Mouse (Mus musculus) cerebellum, adult 2 months (tissue): ENCODE measurements around the gene Osgin1. TPM values are rescaled to one million over a fixed set of nuclear protein-coding genes. Genes with fewer than 3 reads are reported as not detected.

Experiments used
- DNase-seq, 2 experiments: peaks; one replicate each; pipeline ENCODE4 v3.0.0; 2021
- H3K27ac ChIP-seq: fragments of 200-500 bp; 2 replicates; pipeline ENCODE4 v1.5.1; 2012; ENCODE audit warnings: low read length, control low read depth, inconsistent platforms; ENCODE audit not compliant: insufficient read depth
- H3K27me3 ChIP-seq: fragments of 200-500 bp; 2 replicates; pipeline ENCODE4 v1.6.1; 2012; ENCODE audit warnings: inconsistent platforms, mild to moderate bottlenecking, low read length, moderate library complexity; ENCODE audit not compliant: control insufficient read depth, insufficient read depth
- H3K4me1 ChIP-seq: fragments of 200-500 bp; 2 replicates; pipeline ENCODE4 v1.6.1; 2011; ENCODE audit warnings: low read length; ENCODE audit not compliant: control insufficient read depth, insufficient read depth
- H3K4me3 ChIP-seq: fragments of 200-500 bp; replicated peaks from 2 replicates; pipeline ENCODE3; 2011; ENCODE audit warnings: mild to moderate bottlenecking, low read depth, low read length, control low read depth; ENCODE audit not compliant: insufficient read depth
- CTCF ChIP-seq: fragments of 200-500 bp; IDR thresholded peaks from 2 replicates; pipeline ENCODE4 v1.5.1; 2011; ENCODE audit warnings: low read depth, mild to moderate bottlenecking, control low read depth, low read length, moderate library complexity, borderline replicate concordance; ENCODE audit not compliant: insufficient read depth
- POLR2A ChIP-seq: fragments of 200-500 bp; IDR thresholded peaks from 2 replicates; pipeline ENCODE4 v1.6.1; 2011; ENCODE audit warnings: low read length, control low read depth, borderline replicate concordance; ENCODE audit not compliant: insufficient read depth
- WGBS: fragments of 180-500 bp; shearing (Covaris S2); methylation state at CpG from one replicate; pipeline ENCODE4 v1.1.7; 2018; 5-methylcytosine and 5-hydroxymethylcytosine counted together
- polyA plus RNA-seq: library from polyadenylated mRNA; depleted of rRNA; stranded (reverse); fragments of >200 nt; gene quantifications from 2 replicates; pipeline ENCODE4 v1.2.3, GENCODE M21; 2012

Osgin1 gene
- polyA plus RNA-seq, 1 experiment, result 0.84 TPM

- 79% methylated on average over 3 of the region's 3 CpGs for WGBS
- no peak for DNase-seq
- H3K4me1 ChIP-seq, result peaks cover 21% of the 10 kb centered on the region
Measured at GRCm38 (mm10) chr8:119432372-119432771, 1.6 kb upstream of the Osgin1 start.

GRCm38 (mm10) chr8:119434569-119434968 lies 645 bp downstream of the Osgin1 start:
- no peak for DNase-seq
- no peaks in the 10 kb centered on the region for H3K27me3 ChIP-seq
- peaks cover 7% of the 10 kb centered on the region for H3K4me1 ChIP-seq
- no peak for TF ChIP-seq POLR2A
- TF ChIP-seq CTCF, result no peak
- 79% methylated on average over 6 of the region's 6 CpGs for WGBS
- no peak overlapping the region for H3K4me3 ChIP-seq
- H3K27ac ChIP-seq, result no peak overlapping the region

More at GRCm38 (mm10) chr8:119432372-119432771, 1.6 kb upstream of the Osgin1 start:
- H3K4me3 ChIP-seq, result no peak overlapping the region
- TF ChIP-seq CTCF, result no peak
- TF ChIP-seq POLR2A, result no peak
- H3K27me3 ChIP-seq, result no peaks in the 10 kb centered on the region
- no peak overlapping the region for H3K27ac ChIP-seq

GRCm38 (mm10) chr8:119435527-119435926 lies 1.6 kb downstream of the Osgin1 start:
- DNase-seq, result no peak
- TF ChIP-seq CTCF, result no peak
- no peak for TF ChIP-seq POLR2A
- WGBS, result 79% methylated on average over 7 of the region's 7 CpGs
- no peaks in the 10 kb centered on the region for H3K27me3 ChIP-seq
- H3K4me3 ChIP-seq, result no peak overlapping the region
- peaks cover 7% of the 10 kb centered on the region for H3K4me1 ChIP-seq
- H3K27ac ChIP-seq, result no peak overlapping the region

GRCm38 (mm10) chr8:119436331-119436730 lies 2.4 kb downstream of the Osgin1 start:
- Histone ChIP-seq H3K27me3 (no peaks in the 10 kb centered on the region), H3K4me1 (peaks cover 7% of the 10 kb centered on the region), H3K27ac (no peak overlapping the region), H3K4me3 (no peak overlapping the region)
- no peak for TF ChIP-seq CTCF
- TF ChIP-seq POLR2A, result no peak
- DNase-seq, result no peak
- 87% methylated on average over 10 of the region's 10 CpGs for WGBS

- 23% methylated on average over 9 of the region's 9 CpGs for WGBS
Measured at GRCm38 (mm10) chr8:119436933-119437332, 3.0 kb downstream of the Osgin1 start.

GRCm38 (mm10) chr8:119437506-119437905 lies 3.6 kb downstream of the Osgin1 start:
- 47% methylated on average over 11 of the region's 11 CpGs for WGBS
- H3K4me3 ChIP-seq, result no peak overlapping the region
- TF ChIP-seq CTCF, result no peak
- TF ChIP-seq POLR2A, result no peak
- DNase-seq, result peak in 1 of 2 experiments; percentile 42
- no peaks in the 10 kb centered on the region for H3K27me3 ChIP-seq
- H3K4me1 ChIP-seq, result peaks cover 7% of the 10 kb centered on the region
- no peak overlapping the region for H3K27ac ChIP-seq

More at GRCm38 (mm10) chr8:119436933-119437332, 3.0 kb downstream of the Osgin1 start:
- DNase-seq, result no peak
- Histone ChIP-seq H3K4me3 (no peak overlapping the region), H3K27me3 (no peaks in the 10 kb centered on the region), H3K4me1 (peaks cover 7% of the 10 kb centered on the region), H3K27ac (no peak overlapping the region)
- TF ChIP-seq CTCF (no peak), POLR2A (no peak)

GRCm38 (mm10) chr8:119438876-119439275 lies 5.0 kb downstream of the Osgin1 start:
- H3K4me3 ChIP-seq, result no peak overlapping the region
- 90% methylated on average over 6 of the region's 6 CpGs for WGBS
- peaks cover 7% of the 10 kb centered on the region for H3K4me1 ChIP-seq
- no peak overlapping the region for H3K27ac ChIP-seq
- TF ChIP-seq CTCF, result no peak
- TF ChIP-seq POLR2A, result no peak
- no peak for DNase-seq
- no peaks in the 10 kb centered on the region for H3K27me3 ChIP-seq

GRCm38 (mm10) chr8:119439424-119439823 lies 5.5 kb downstream of the Osgin1 start:
- Histone ChIP-seq H3K27me3 (no peaks in the 10 kb centered on the region), H3K27ac (no peak overlapping the region), H3K4me1 (peaks cover 7% of the 10 kb centered on the region), H3K4me3 (no peak overlapping the region)
- DNase-seq, result no peak
- WGBS, result 96% methylated on average over 2 of the region's 2 CpGs
- TF ChIP-seq CTCF, result no peak
- TF ChIP-seq POLR2A, result no peak

GRCm38 (mm10) chr8:119439893-119440249 lies 5.9 kb downstream of the Osgin1 start:
- TF ChIP-seq CTCF (no peak), POLR2A (no peak)
- 65% methylated on average over 7 of the region's 7 CpGs for WGBS
- Histone ChIP-seq H3K4me1 (peaks cover 7% of the 10 kb centered on the region), H3K27ac (no peak overlapping the region), H3K27me3 (no peaks in the 10 kb centered on the region), H3K4me3 (no peak overlapping the region)
- DNase-seq, result no peak
